Mouse (Mus musculus): ENCODE results near the gene Enpp6. TPM values are rescaled to one million over a fixed set of nuclear protein-coding genes. Genes with fewer than 3 reads are reported as not detected.

Gene Enpp6
- polyA plus RNA-seq, 1 experiment from 2014 or later: 1.1 TPM

DNA sequence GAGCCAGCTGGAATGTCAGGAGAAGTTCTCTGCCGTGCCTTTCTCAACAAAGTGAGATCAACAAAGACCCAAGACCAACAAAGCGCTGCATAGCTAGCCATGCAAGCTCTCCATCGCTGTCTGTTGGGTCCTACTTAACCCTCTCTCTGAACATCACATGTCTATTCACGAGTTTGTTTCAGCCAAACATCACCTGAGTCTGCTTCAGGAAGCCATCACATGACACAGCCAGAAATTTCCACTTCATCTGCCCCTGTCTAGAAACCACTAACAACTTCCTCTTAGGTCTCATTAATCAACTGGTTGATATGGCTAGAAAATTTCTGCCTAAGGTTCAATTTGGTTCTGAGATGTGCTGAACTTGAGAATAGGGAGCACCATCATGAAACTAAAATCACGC lies 85.3 kb downstream of the Enpp6 start:
- Histone ChIP-seq H3K9ac (ENCODE audit: low read length) (no peak overlapping the region), H3K4me1 (replicated peaks; ENCODE audit: control insufficient read depth, insufficient read depth, low read length) (no peaks in the 10 kb centered on the region), H3K4me3 (ENCODE audit: low read length) (no peak overlapping the region), H3K27ac (ENCODE audit: low read length) (no peak overlapping the region), H3K9me3 (ENCODE audit: control insufficient read depth, low read length) (peaks cover 4% of the 10 kb centered on the region; the same call in 1 of the 2 replicates), H3K27me3 (ENCODE audit: control insufficient read depth, insufficient read depth, low read depth, low read length) (no peaks in the 10 kb centered on the region), H3K36me3 (ENCODE audit: control insufficient read depth, insufficient read depth, low read length) (no peaks in the 10 kb centered on the region), H3K4me2 (ENCODE audit: low read depth, low read length) (no peak overlapping the region)
- 79% methylated on average over 5 of the region's 5 CpGs for WGBS
- ATAC-seq (ENCODE audit: low read depth): no peak

DNA sequence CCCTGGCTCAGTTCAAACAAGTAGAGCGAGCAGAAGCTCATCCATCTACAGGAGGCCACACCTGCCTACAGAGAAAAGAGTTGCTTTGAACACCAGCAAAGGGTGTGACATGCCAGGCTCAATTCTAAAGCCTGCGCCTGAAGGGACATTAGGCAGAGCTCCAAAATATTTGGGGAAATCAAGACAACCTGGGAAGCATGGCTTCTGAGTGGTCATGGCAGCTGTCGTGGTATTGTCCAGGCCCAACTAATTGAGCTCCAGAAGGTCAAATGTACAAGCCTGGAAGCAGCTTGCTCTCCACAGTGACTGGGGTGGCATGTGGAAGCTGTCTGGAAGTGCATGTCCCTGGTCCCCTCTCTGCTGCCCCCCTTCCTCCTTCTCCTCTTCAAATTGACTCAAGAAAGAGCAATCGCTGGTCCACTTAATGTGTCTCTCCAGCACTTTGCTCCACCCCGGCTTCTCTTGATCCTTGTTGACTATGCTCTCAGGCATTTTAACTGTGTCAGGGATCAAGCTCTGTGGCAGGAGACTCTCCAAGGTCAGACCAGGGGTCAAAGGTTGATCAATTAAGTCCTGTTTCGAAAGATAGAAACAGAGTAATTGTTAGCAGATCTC lies 89.4 kb downstream of the Enpp6 start:
- H3K4me2 ChIP-seq (ENCODE audit: low read depth, low read length): no peak overlapping the region

DNA sequence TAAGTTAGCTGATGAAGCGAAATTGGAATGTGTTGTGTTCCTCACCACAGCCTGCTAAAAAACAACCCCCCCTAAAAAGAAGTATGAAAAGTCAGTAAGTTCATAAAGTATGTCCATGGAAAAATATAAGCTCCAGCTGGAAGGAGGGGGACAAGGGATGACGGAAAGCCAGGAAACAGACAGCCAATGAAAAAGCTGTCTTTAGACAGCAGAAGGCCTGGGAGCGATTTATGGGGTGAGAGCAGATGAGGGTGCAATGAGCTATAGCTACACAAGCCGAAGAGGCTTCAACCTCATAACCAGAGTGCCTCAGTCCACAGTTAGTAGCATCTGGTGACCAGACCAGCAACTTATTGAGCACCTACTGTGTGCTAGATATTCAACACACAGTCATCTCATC lies 93.3 kb downstream of the Enpp6 start:
- no peaks in the 10 kb centered on the region for H3K9me3 ChIP-seq (ENCODE audit: control insufficient read depth, low read length)
- H3K27ac ChIP-seq (ENCODE audit: low read length): no peak overlapping the region
- H3K9ac ChIP-seq (ENCODE audit: low read length): no peak overlapping the region
- H3K4me2 ChIP-seq (ENCODE audit: low read depth, low read length): no peak overlapping the region
- no peak overlapping the region for H3K4me3 ChIP-seq (ENCODE audit: low read length)
- 52% methylated on average over 4 of the region's 4 CpGs for WGBS
- H3K36me3 ChIP-seq (ENCODE audit: control insufficient read depth, insufficient read depth, low read length): no peaks in the 10 kb centered on the region
- H3K27me3 ChIP-seq (ENCODE audit: control insufficient read depth, insufficient read depth, low read depth, low read length): no peaks in the 10 kb centered on the region; the same call in 1 of the 2 replicates
- peaks cover 8% of the 10 kb centered on the region; the same call in 1 of the 2 replicates for H3K4me1 ChIP-seq (replicated peaks; ENCODE audit: control insufficient read depth, insufficient read depth, low read length)
- ATAC-seq (ENCODE audit: low read depth): peak; percentile 51; the same call in 1 of the 2 replicates

More for the DNA sequence above, 89.4 kb downstream of the Enpp6 start:
- ATAC-seq (ENCODE audit: low read depth): no peak
- Histone ChIP-seq H3K4me1 (replicated peaks; ENCODE audit: control insufficient read depth, insufficient read depth, low read length) (no peaks in the 10 kb centered on the region), H3K4me3 (ENCODE audit: low read length) (no peak overlapping the region), H3K9me3 (ENCODE audit: control insufficient read depth, low read length) (peaks cover 4% of the 10 kb centered on the region; the same call in 1 of the 2 replicates), H3K27ac (ENCODE audit: low read length) (no peak overlapping the region), H3K36me3 (ENCODE audit: control insufficient read depth, insufficient read depth, low read length) (no peaks in the 10 kb centered on the region), H3K9ac (ENCODE audit: low read length) (no peak overlapping the region), H3K27me3 (ENCODE audit: control insufficient read depth, insufficient read depth, low read depth, low read length) (no peaks in the 10 kb centered on the region; the same call in 1 of the 2 replicates)
- WGBS: 63% methylated on average over 6 of the region's 6 CpGs

DNA sequence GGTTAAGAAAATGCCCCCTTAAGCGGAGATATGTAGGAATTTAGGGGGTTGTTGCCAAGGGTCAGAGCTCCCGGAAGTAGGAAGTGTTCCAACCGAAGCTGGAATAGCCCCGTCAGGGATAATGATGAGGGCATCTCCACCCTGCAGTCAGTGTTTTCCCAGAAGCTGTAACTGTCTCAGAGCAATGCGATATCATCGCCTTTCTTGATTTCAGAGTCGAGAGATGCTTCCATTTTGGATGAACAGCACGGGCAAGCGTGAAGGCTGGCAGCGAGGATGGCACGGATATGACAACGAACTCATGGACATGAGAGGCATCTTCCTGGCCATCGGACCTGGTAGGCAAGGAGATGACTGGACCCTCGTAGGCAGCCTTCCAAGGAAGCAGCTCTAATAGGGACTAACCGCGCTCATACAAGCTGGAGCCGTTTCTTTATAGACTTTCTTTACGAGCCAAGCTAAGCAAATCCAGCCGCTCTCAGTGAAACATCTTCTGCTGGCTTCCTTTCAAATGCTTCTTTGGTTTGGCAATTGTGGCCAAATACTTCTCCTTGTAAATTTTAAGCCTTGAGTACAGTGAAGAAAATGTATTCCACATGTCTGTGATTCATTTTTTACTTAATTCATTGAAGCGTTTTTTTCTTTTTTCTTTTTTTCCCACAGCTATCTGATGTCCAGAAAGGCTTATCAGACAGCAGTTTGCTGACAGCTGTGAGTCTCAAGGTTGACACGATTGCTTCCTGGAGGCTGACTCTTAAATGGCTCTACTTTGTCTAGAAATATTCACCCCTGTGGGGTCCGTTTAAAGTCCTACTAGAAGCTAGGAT lies 95.7 kb downstream of the Enpp6 start:
- peaks cover 8% of the 10 kb centered on the region; the same call in 1 of the 2 replicates for H3K4me1 ChIP-seq (replicated peaks; ENCODE audit: control insufficient read depth, insufficient read depth, low read length)
- H3K4me3 ChIP-seq (ENCODE audit: low read length): peak overlapping the region; percentile 13; the same call in 1 of the 2 replicates
- H3K27ac ChIP-seq (ENCODE audit: low read length): peak overlapping the region; percentile 20; the same call in 1 of the 2 replicates
- no peak overlapping the region for H3K9ac ChIP-seq (ENCODE audit: low read length)
- no peaks in the 10 kb centered on the region for H3K36me3 ChIP-seq (ENCODE audit: control insufficient read depth, insufficient read depth, low read length)
- no peaks in the 10 kb centered on the region; the same call in 1 of the 2 replicates for H3K27me3 ChIP-seq (ENCODE audit: control insufficient read depth, insufficient read depth, low read depth, low read length)
- H3K4me2 ChIP-seq (ENCODE audit: low read depth, low read length): peak overlapping the region; percentile 52
- 60% methylated on average over 22 of the region's 22 CpGs for WGBS
- no peaks in the 10 kb centered on the region for H3K9me3 ChIP-seq (ENCODE audit: control insufficient read depth, low read length)
- ATAC-seq (ENCODE audit: low read depth): peak; percentile 81

DNA sequence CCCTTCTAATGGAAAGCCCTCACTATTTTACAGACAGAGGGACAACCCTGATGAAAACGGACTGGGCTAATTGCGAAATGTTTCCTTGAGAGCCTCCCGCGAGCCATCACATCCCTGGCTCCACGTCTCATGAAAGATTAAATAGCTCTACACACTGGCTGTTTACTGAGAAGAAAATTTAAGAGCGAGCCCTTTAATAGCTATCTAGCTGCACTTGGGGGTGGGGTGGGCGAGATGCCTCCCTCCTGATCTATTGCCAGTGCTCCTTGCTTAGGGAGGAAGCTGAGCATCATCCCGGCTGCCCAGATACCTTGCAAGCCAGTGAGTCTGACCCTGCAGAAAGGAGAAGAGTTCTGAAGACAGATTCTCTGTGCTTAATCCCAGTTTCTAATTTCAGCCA lies 103.3 kb downstream of the Enpp6 start:
- Histone ChIP-seq H3K9ac (ENCODE audit: low read length) (no peak overlapping the region), H3K4me1 (replicated peaks; ENCODE audit: control insufficient read depth, insufficient read depth, low read length) (no peaks in the 10 kb centered on the region), H3K27ac (ENCODE audit: low read length) (no peak overlapping the region), H3K9me3 (ENCODE audit: control insufficient read depth, low read length) (no peaks in the 10 kb centered on the region), H3K4me3 (ENCODE audit: low read length) (no peak overlapping the region), H3K36me3 (ENCODE audit: control insufficient read depth, insufficient read depth, low read length) (no peaks in the 10 kb centered on the region), H3K27me3 (ENCODE audit: control insufficient read depth, insufficient read depth, low read depth, low read length) (no peaks in the 10 kb centered on the region), H3K4me2 (ENCODE audit: low read depth, low read length) (no peak overlapping the region)
- WGBS: 51% methylated on average over 8 of the region's 8 CpGs
- ATAC-seq (ENCODE audit: low read depth): no peak

DNA sequence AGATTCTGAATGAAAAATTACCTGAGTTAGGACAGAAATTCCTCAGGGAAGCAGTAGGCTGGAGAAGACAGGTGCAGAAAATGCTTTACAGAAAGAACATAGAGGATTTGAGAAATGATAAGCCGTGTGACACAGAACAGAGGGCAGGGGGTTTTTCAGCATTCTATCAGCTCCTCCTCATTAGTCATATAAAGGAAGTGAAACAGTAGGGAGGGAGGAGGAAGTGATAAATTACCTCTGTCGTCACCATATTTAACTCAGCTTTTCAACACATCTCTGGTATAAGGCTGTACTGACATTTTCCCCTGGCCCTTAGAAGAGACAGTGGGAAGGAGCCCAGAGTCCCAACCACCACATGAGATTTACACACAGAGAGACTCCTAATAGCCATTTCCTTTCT lies 118.9 kb downstream of the Enpp6 start:
- no peaks in the 10 kb centered on the region for H3K27me3 ChIP-seq (ENCODE audit: control insufficient read depth, insufficient read depth, low read depth, low read length)
- no peak overlapping the region for H3K4me2 ChIP-seq (ENCODE audit: low read depth, low read length)
- no peak overlapping the region for H3K27ac ChIP-seq (ENCODE audit: low read length)
- no peak overlapping the region for H3K4me3 ChIP-seq (ENCODE audit: low read length)
- 0 out of 2 replicates have a peak, but pooled peaks cover 2% of the 10 kb centered on the region for H3K9me3 ChIP-seq (ENCODE audit: control insufficient read depth, low read length)
- WGBS: 27% methylated on average over 2 of the region's 2 CpGs
- no peak for ATAC-seq (ENCODE audit: low read depth)
- H3K9ac ChIP-seq (ENCODE audit: low read length): no peak overlapping the region
- no peaks in the 10 kb centered on the region for H3K36me3 ChIP-seq (ENCODE audit: control insufficient read depth, insufficient read depth, low read length)
- H3K4me1 ChIP-seq (replicated peaks; ENCODE audit: control insufficient read depth, insufficient read depth, low read length): no peaks in the 10 kb centered on the region

DNA sequence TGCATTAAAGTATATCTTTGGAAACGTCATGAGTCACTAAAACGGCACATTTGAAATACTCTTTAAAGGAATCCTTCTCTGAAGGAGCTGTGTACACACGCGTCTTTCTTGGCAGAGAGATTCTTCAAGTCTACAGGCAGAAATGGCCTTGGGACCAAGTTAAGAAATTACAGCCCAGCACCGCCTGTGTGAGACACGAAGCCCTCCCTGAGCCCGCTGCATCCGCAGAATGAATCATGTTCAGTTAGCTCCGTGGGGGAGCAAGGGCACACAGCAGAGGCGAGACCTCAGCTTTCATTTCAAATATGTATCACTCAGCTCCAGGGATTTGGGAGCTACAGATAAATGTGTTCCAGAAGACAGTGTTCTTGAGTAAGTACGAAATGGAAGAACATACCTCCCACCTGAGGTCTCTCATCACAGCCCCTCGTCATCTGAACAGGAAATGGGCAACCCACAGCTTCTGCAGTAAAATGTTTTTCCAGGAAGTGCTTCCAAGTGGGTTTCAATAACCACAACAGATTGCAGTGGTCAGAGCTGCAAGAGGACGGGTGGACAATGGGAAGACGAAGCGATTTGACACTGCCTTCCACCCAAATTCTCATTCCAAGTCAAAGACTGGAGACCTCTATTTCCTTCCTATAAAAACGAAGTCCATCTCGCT lies 127.6 kb downstream of the Enpp6 start:
- Histone ChIP-seq H3K27me3 (ENCODE audit: control insufficient read depth, insufficient read depth, low read depth, low read length) (no peaks in the 10 kb centered on the region), H3K36me3 (ENCODE audit: control insufficient read depth, insufficient read depth, low read length) (no peaks in the 10 kb centered on the region), H3K9me3 (ENCODE audit: control insufficient read depth, low read length) (0 out of 2 replicates have a peak, but pooled peaks cover 2% of the 10 kb centered on the region), H3K4me3 (ENCODE audit: low read length) (no peak overlapping the region), H3K4me2 (ENCODE audit: low read depth, low read length) (no peak overlapping the region), H3K9ac (ENCODE audit: low read length) (no peak overlapping the region), H3K27ac (ENCODE audit: low read length) (no peak overlapping the region), H3K4me1 (replicated peaks; ENCODE audit: control insufficient read depth, insufficient read depth, low read length) (no peaks in the 10 kb centered on the region)
- no peak for ATAC-seq (ENCODE audit: low read depth)
- 63% methylated on average over 17 of the region's 17 CpGs for WGBS

DNA sequence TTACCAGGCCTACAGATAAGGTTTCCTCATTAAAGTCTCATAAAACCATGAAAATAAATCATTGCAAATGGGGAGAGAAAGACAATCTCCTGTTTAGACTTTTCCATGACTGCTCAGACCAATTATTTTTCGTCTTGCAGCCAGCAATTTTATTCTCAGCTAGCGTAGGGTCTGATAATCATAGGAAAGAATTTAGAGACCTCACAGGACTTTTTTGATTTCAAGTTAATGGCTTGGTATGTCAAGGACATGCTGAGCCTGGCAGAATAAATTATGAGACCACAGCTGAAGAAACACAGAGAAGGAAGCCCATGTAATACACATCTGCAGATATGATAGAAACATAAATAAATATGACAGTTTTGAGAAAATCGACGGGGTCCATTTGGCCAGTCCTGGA lies 130.6 kb downstream of the Enpp6 start:
- H3K36me3 ChIP-seq (ENCODE audit: control insufficient read depth, insufficient read depth, low read length): no peaks in the 10 kb centered on the region
- no peaks in the 10 kb centered on the region for H3K27me3 ChIP-seq (ENCODE audit: control insufficient read depth, insufficient read depth, low read depth, low read length)
- ATAC-seq (ENCODE audit: low read depth): peak; percentile 23; the same call in 1 of the 2 replicates
- no peaks in the 10 kb centered on the region for H3K4me1 ChIP-seq (replicated peaks; ENCODE audit: control insufficient read depth, insufficient read depth, low read length)
- 41% methylated on average over 4 of the region's 4 CpGs for WGBS
- no peak overlapping the region for H3K4me2 ChIP-seq (ENCODE audit: low read depth, low read length)
- no peak overlapping the region for H3K27ac ChIP-seq (ENCODE audit: low read length)
- H3K9ac ChIP-seq (ENCODE audit: low read length): no peak overlapping the region
- H3K9me3 ChIP-seq (ENCODE audit: control insufficient read depth, low read length): no peaks in the 10 kb centered on the region
- H3K4me3 ChIP-seq (ENCODE audit: low read length): no peak overlapping the region

DNA sequence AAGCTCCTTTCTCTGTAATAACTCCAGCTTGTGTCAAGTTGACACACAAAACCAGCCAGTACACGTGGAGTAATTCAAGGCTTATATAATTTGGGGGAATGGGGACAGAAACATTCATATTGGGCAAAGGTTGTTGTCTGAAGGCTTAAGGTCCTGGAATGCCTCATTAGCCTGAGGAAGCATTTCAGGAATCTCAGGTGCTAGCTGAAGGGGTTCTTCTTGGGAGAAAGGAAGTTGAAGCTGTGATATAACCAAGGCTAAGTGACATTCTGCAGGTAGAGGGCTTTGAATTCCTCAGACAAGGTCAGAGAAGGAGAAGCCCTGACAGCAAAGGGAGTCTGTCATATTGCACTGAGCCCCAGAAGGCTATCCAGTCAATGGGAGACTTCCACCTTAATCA lies 133.2 kb downstream of the Enpp6 start:
- no peak overlapping the region for H3K27ac ChIP-seq (ENCODE audit: low read length)
- ATAC-seq (ENCODE audit: low read depth): no peak
- no peak overlapping the region for H3K9ac ChIP-seq (ENCODE audit: low read length)
- H3K27me3 ChIP-seq (ENCODE audit: control insufficient read depth, insufficient read depth, low read depth, low read length): no peaks in the 10 kb centered on the region
- 64% methylated on average over 1 of the region's 1 CpGs for WGBS
- H3K9me3 ChIP-seq (ENCODE audit: control insufficient read depth, low read length): no peaks in the 10 kb centered on the region
- no peak overlapping the region for H3K4me3 ChIP-seq (ENCODE audit: low read length)
- no peaks in the 10 kb centered on the region for H3K36me3 ChIP-seq (ENCODE audit: control insufficient read depth, insufficient read depth, low read length)
- no peak overlapping the region for H3K4me2 ChIP-seq (ENCODE audit: low read depth, low read length)
- no peaks in the 10 kb centered on the region for H3K4me1 ChIP-seq (replicated peaks; ENCODE audit: control insufficient read depth, insufficient read depth, low read length)
